Mouse (Mus musculus) brain, embryonic 14.5 days (tissue): ENCODE results near the gene Gphn.

Experiments used
- CTCF ChIP-seq: fragments of 200-500 bp; IDR thresholded peaks from 2 replicates; pipeline ENCODE4 v1.5.1; 2012; ENCODE audit warnings: inconsistent platforms, mild to moderate bottlenecking, moderate library complexity, borderline replicate concordance; ENCODE audit not compliant: insufficient read depth, insufficient read length; ENCODE audit errors: extremely low read depth
- POLR2A ChIP-seq: fragments of 200-500 bp; IDR thresholded peaks from 2 replicates; pipeline ENCODE4 v1.6.1; 2012; ENCODE audit warnings: mild to moderate bottlenecking, inconsistent platforms, borderline replicate concordance; ENCODE audit not compliant: poor library complexity, insufficient read depth, insufficient read length, severe bottlenecking; ENCODE audit errors: extremely low read depth

GRCm38 (mm10) chr12:78195368-78195767 lies 30.8 kb upstream of the Gphn start:
- no peak for TF ChIP-seq CTCF
- no peak for TF ChIP-seq POLR2A
